Mouse (Mus musculus) megakaryocyte, embryonic 14.5 days (primary cell): ENCODE data around the gene Traf3ip2.

ENCODE experiments used
- FLI1 ChIP-seq: IDR thresholded peaks from 2 replicates; pipeline ENCODE4 v1.6.1; 2012; ENCODE audit warnings: low read length, inconsistent platforms, mixed read lengths
- GATA1 ChIP-seq: IDR thresholded peaks from 3 replicates; pipeline ENCODE4 v1.6.1; 2012; ENCODE audit warnings: mixed read lengths, low read length, inconsistent platforms, borderline replicate concordance

- TF ChIP-seq GATA1 = no peak
- no peak for TF ChIP-seq FLI1
Observed at GRCm38 (mm10) chr10:39650316-39650715, 37.6 kb downstream of the Traf3ip2 start.
